Mouse (Mus musculus): Measurements from ENCODE around the gene Ostf1.
A peak's percentile ranks its signal among the peaks of the same experiment; 100 is the strongest.

The Ostf1 gene

DNA sequence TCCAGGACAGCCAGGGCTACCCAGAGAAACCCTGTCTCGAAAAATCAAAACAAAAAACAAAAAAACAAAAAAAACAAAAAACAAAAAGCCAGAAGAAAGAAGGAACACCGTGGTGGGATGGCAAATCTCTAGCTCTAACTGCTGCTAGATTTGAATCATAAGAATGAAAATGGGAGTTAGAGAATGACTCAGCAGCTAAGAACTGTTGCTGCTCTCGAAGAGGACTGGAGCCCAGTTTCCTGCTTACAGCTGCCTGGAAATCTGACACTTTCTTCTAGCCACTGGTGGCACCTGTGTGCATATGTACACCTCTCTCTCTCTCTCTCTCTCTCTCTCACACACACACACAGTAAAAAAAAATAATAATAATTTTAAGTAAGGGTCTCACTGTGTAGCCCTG, 14.8 kb upstream of the Ostf1 start:
- DNase-seq (ENCODE audit: low spot score in 2 of 2), result no peak

GRCm38 (mm10) chr19:18644084-18644483, 12.5 kb upstream of the Ostf1 start:
- no peak for DNase-seq (ENCODE audit: low spot score in 2 of 2)

GRCm38 (mm10) chr19:18643411-18643810, 11.8 kb upstream of the Ostf1 start:
- no peak for DNase-seq (ENCODE audit: low spot score in 2 of 2)

GRCm38 (mm10) chr19:18641001-18641400, 9.4 kb upstream of the Ostf1 start:
- no peak for DNase-seq (ENCODE audit: low spot score in 2 of 2)

- no peak for DNase-seq (ENCODE audit: low spot score in 2 of 2)
These were observed 7.9 kb upstream of the Ostf1 start for GRCm38 (mm10) chr19:18639552-18639951.

DNA sequence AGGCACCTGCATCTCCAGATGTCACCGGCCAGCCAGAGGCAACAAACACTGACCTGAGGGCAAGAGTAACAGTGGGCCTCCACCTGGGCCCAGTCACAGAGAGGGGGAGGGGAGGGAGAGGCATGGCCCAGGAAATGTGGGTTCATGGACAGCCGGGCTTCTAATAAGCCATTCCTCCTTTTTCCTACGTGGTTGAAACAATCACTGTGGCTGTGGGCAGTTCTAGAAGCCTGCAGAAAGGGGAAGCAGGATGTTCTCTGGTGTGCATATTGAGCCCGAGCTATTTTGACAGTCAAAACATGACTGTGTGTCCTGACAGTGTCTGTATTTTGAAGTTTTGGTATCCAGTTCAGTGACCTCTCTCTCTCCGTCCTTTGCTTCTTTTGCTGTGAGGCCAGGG, 7.3 kb upstream of the Ostf1 start:
- DNase-seq (ENCODE audit: low spot score in 2 of 2), result peak; percentile 48 to 61

GRCm38 (mm10) chr19:18637954-18638353, 6.3 kb upstream of the Ostf1 start:
- no peak for DNase-seq (ENCODE audit: low spot score in 2 of 2)

DNA sequence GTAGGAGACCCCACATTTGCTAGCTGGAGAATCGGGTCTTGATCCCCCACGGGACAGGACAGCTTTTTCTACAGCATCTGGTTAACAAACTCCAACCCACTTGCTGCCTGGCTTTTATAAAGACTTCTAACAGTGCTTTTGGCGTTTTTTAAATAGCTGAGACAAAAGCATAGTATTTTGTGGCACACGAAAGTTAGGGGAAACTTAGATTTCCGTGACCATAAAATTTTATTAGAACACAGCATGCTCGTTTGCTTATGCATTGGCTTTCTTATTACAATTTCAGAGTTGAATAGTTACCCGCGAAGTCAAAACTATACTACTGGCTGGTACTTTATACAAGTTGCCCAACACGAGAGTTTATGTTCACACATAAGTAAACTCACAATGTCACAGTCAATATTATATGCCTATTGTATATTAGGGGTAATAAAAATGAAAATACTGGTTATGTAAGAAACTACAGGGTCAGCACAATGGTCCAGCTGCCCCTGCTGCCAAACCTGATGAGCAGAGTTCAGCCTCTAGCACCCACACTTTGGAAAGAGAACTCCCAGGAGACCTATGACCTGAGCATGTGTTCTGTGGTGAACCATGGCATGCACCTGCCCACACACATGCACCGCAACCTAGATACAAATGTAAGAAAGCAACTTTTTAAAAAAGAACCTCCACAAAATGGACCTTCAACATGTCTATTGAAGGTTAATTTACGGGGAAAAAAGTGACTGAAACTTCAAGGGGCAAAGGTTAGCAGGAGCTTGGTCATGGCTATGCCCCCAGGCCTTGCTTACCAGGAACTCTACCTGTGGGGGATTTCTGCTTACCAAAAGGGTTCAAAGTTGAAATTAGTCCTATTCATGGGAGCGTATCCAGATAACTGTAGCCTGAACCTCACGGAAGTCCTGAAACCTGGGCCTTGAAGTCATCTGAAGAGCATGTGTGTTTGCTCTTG, 885 bp upstream of the Ostf1 start:
- DNase-seq (ENCODE audit: low spot score in 2 of 2), result peak; percentile 26 to 28

DNA sequence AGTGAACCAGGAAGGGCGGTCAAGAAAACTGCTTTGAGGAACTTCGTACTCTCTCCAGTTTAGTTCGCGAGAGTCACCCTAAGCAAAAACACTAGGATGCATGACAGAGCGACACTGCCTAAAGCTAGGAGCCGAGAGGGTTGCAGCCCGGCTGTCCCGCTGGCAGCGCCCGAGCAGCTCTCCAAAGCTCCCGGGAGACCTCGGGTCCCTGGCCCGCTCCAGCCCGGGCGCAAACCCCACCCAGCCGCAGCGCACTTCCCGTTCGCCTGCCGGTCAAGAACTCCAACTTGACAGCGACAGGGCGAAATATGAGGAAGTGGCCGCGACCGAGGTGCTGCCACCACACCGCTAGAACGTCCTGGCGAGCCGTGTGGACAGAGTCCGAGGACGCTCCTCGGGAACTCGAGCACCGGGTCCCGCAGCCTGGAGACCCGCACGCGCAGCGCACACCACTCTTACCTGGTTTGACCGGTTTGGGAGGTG, 421 bp downstream of the Ostf1 start:
- peak; percentile 71 to 72 for DNase-seq (ENCODE audit: low spot score in 2 of 2)

DNA sequence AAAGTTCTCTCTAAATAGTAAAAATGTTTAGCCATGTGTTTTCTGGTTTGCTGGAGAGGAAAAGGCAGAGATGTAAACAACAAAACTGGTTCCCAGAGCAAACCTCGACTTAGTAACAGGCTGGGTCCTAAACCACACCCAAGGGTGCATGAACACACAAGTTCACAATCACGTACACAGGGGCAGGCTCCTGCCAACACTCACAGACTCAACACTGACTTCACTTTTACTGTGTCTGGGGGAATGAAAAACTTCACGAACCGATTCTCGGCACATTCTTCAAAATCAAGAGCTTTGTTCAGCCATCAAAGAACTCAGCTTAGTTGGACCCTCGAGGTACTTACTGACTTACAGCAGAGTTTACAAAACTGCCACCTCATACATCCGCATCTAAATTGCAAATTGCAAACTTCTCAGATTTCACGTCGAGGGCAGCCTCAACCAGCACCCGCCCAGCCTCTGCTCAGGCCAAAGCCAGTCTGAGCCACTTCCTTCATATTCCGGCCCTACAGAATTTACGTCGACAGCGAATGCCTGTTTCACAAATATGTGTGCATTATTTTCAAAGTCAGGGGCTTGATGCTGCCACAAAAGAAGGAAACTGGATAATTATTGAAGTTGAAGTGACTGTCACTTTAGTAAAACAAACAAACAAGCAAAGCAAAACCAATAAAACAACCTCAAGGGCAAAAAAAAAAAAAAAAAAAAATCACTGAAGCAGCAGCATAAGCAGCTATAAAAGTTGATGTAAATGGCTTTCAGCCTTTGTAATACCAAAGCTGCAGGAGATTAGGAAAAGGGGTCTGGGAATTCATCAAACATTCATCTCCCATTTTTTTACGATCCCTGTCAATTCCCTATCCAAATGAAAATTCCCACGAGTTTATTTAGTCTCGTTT, 1.2 kb downstream of the Ostf1 start:
- peak; percentile 25 to 34 for DNase-seq (ENCODE audit: low spot score in 2 of 2)

DNA sequence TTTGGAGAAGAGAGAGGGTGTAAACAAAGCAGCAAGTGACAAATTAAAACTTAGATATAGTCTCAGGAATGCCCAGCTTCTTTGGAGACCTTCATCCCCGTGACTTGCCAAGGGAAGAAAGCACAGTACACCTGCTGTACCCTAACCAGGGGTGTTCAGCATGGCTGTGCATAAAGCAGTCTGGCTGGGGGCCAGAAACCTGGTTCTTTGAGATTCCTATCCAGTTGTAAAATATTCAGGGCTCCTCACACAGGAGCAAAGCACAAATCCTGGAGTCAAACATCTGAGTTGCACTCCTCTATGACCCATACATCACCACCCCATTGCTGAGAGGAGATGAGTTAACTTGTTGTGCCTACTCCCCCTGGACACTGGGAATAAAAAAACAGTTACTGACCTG, 2.0 kb downstream of the Ostf1 start:
- DNase-seq (ENCODE audit: low spot score in 2 of 2), result no peak

GRCm38 (mm10) chr19:18623894-18624293, 7.7 kb downstream of the Ostf1 start:
- DNase-seq (ENCODE audit: low spot score in 2 of 2), result no peak

DNA sequence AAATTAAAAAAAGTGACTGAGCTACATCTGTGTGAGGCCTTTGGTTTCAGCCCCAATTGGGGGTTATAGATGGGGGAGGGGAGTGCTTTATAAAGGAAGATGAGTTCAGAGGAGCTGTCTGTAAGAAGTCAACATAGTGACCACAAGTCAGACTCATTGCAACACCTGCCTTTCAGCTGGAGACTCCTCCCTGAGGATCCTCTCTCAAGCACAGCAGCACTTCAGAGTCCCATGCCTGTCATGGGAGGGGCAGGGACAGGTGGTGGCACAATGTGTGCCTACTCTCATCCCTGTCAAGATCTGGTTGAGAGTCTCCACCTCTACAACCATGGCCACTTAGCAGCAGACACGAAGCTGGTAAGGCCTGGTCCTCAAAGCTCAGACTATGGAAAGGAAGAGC, 11.9 kb downstream of the Ostf1 start:
- DNase-seq (ENCODE audit: low spot score in 2 of 2), result no peak

- DNase-seq (ENCODE audit: low spot score in 2 of 2), result peak; percentile 29 to 31
These were observed 12.6 kb downstream of the Ostf1 start for GRCm38 (mm10) chr19:18619060-18619459.

GRCm38 (mm10) chr19:18617504-18617903, 14.1 kb downstream of the Ostf1 start:
- no peak for DNase-seq (ENCODE audit: low spot score in 2 of 2)

DNA sequence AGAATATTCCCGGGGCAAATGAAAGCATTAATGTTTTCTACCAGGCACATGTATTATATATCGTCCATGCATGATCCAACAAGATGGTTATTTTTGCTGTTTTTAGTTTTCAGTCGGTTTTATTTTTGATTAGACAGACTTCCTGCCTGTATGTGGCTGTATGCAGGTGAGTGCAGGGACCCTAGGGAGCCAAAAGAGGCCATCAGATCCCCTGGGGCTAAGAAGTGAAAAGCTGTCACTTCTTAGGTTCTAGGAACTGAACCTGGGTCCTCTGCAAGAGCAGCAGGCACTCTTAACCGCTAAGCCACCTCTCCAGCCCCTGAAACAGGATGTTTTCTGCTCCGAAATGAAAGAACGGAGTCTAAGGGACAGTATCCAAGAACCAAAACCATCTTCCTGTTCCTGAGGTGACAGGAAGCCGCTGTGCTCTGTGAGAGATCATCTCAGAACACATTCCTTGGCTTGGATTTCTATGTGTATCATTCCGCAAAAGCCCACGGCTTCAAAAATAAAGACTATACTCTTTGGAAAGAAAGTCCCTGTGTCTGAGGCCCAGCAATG, 15.9 kb downstream of the Ostf1 start:
- peak; percentile 41 to 44 for DNase-seq (ENCODE audit: low spot score in 2 of 2)

DNA sequence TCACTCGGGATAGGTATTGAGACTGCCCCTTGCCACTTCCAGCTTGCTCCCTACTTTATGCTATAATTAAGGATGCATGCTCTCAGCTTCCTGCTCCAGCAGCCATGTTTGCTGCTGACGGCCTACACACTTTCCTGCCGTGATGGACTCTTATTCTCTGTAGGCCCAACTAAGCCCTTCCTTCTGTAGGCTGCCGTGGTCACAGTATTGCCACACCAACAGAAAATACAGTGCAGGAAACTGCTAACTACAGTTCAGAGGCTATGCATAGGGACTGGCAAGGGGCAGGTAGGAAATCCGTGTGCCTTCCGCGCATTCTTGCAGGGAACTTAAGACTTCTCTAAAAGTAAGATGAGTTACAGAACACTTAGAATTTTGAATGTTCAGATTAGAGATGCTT, 17.3 kb downstream of the Ostf1 start:
- DNase-seq (ENCODE audit: low spot score in 2 of 2), result no peak

DNA sequence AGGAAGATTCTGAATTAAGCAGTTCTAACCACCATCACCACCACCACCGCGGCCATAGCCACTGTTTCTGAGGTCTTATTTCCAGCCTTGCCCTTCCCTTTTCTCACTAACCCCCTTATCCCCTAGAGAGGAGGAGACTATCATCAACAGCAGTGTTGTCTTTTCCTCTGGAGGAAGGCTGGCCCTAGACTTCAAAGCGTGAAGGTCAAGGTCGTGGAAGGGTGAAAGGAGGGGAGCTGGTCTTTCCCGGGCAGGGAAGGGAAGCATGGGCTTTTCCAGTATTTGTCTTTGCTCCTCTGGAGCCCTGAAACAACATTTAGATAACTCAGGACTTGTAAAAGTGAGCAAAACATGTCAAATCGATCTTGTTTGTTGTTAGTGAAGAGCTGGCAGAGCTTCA, 22.6 kb downstream of the Ostf1 start:
- DNase-seq (ENCODE audit: low spot score in 2 of 2), result no peak

GRCm38 (mm10) chr19:18607907-18608306, 23.7 kb downstream of the Ostf1 start:
- no peak for DNase-seq (ENCODE audit: low spot score in 2 of 2)

GRCm38 (mm10) chr19:18603011-18603410, 28.6 kb downstream of the Ostf1 start:
- DNase-seq (ENCODE audit: low spot score in 2 of 2), result no peak

GRCm38 (mm10) chr19:18600611-18601010, 31.0 kb downstream of the Ostf1 start:
- DNase-seq (ENCODE audit: low spot score in 2 of 2), result no peak

DNA sequence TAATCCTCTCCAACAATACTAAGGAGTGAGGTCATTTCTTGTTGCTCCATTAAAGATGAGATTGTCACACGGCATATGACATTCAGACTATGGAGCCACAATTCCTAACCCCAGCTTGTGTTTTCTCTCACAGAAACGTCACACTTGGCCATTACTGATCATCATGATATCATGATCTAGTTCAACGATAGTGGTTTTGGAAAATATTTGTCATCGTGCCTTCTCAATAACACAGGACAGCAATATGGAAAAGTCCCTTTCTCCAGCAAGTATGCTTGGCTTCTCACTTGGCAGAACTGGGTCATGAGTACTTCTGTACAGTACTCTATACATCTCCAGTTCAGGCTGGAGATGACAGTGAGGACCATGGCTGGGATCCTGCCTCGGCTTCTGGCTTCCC, 32.0 kb downstream of the Ostf1 start:
- DNase-seq (ENCODE audit: low spot score in 2 of 2), result no peak
